Mouse (Mus musculus) heart, adult 8-10 months (tissue): ENCODE results near the gene Cdx4. TPM values are rescaled to one million over a fixed set of nuclear protein-coding genes. Genes with fewer than 3 reads are reported as not detected.

Experiments used
- total RNA-seq, 4 experiments: library from RNA; stranded (reverse); gene quantifications; 2 replicates each; pipeline ENCODE4 v1.2.4; 2022

Gene Cdx4
- total RNA-seq, 4 experiments from 2014 or later: not detected

Other genes starting within 250 kb of the Cdx4 start
- not detected for gene Nap1l2, start 134.8 kb upstream of the Cdx4 start, total RNA-seq
- under 1 TPM; 0.62 to 0.94 (median 0.67) TPM for gene Chic1, start 35.1 kb downstream of the Cdx4 start, total RNA-seq
- gene Tsx, start 93.1 kb downstream of the Cdx4 start, total RNA-seq: not detected
- not detected for gene Gm26992, start 100.6 kb downstream of the Cdx4 start, total RNA-seq